Mouse (Mus musculus): ENCODE measurements at regions not wholly inside any gene's neighbourhood (a gene's known extent, or its start where the extent isn't known, plus 50 kb on each side); places are given as distances from the start of the nearest gene placed in this dataset.

GRCm38 (mm10) chr5:37898041-37898615 is 73.7 kb upstream of the Msx1 start:
- TF ChIP-seq POLR2A (IDR thresholded peaks at IDR 0.05; ENCODE audit: insufficient read depth, low read depth, low read length) (no peak), EP300 (IDR thresholded peaks at IDR 0.05; ENCODE audit: insufficient read depth, low read depth, low read length) (no peak), CTCF (IDR thresholded peaks at IDR 0.05) (no peak)

All from heart, adult 2 months (tissue).